Mouse (Mus musculus) embryonic facial prominence, embryonic 14.5 days (tissue): ENCODE measurements around the gene Ube4a. TPM values are rescaled to one million over a fixed set of nuclear protein-coding genes. Genes with fewer than 3 reads are reported as not detected.

Experiments
- ATAC-seq: fragments of 200-750 bp; cut with Nextera tagmentation; 2 replicates; pipeline ENCODE4 v1.8.0; 2017; ENCODE audit warnings: low read depth, moderate number of reproducible peaks, moderate TSS enrichment
- DNase-seq: peaks from one replicate; pipeline ENCODE4 v3.0.0-alpha.2; 2015; ENCODE audit warnings: low spot score
- H3K27ac ChIP-seq: fragments of 300-500 bp; sonication (generic); replicated peaks from 2 replicates; pipeline ENCODE4 v1.5.1; 2014; ENCODE audit warnings: low read depth, mild to moderate bottlenecking, low read length, moderate library complexity
- H3K27me3 ChIP-seq: fragments of 300-500 bp; sonication (generic); replicated peaks from 2 replicates; pipeline ENCODE4 v1.6.1; 2014; ENCODE audit warnings: low read length; ENCODE audit not compliant: control insufficient read depth, insufficient read depth
- H3K36me3 ChIP-seq: fragments of 300-500 bp; sonication (generic); 2 replicates; pipeline ENCODE4 v1.6.1; 2014; ENCODE audit warnings: low read length, mixed read lengths; ENCODE audit not compliant: control insufficient read depth, insufficient read depth
- H3K4me1 ChIP-seq: fragments of 300-500 bp; sonication (generic); 2 replicates; pipeline ENCODE4 v1.6.1; 2014; ENCODE audit warnings: antibody characterized with exemption, low read length; ENCODE audit not compliant: control insufficient read depth, insufficient read depth
- H3K4me2 ChIP-seq: fragments of 300-500 bp; sonication (generic); 2 replicates; pipeline ENCODE4 v1.6.1; 2014; ENCODE audit warnings: low read depth, mild to moderate bottlenecking, low read length, moderate library complexity, mixed read lengths
- H3K4me3 ChIP-seq: fragments of 300-500 bp; sonication (generic); 2 replicates; pipeline ENCODE4 v1.5.1; 2014; ENCODE audit warnings: low read depth, mild to moderate bottlenecking, low read length
- H3K9ac ChIP-seq: fragments of 300-500 bp; sonication (generic); 2 replicates; pipeline ENCODE4 v1.6.1; 2014; ENCODE audit warnings: low read depth, mild to moderate bottlenecking, low read length, moderate library complexity, mixed read lengths
- H3K9me3 ChIP-seq: fragments of 300-500 bp; sonication (generic); 2 replicates; pipeline ENCODE4 v1.6.1; 2016; ENCODE audit warnings: low read length; ENCODE audit not compliant: control insufficient read depth
- WGBS: fragments of 180-500 bp; shearing (Covaris S2); extraction: QIAGEN DNeasy Blood & Tissue Kit; methylation state at CpG from one replicate; pipeline ENCODE4 v1.1.7; 2014; 5-methylcytosine and 5-hydroxymethylcytosine counted together
- polyA plus RNA-seq: library from polyadenylated mRNA; unstranded; fragments of >200 nt; fragmentation: Nextera tagmentation; extraction: Ambion mirVana; gene quantifications from 2 replicates; pipeline ENCODE4 v1.2.1, GENCODE M21; 2014

Gene Ube4a
- polyA plus RNA-seq, 1 experiment from 2014 or later, result 25.5 TPM

- Histone ChIP-seq H3K27ac (no peak overlapping the region), H3K27me3 (no peaks in the 10 kb centered on the region), H3K9ac (no peak overlapping the region), H3K4me2 (0 out of 2 replicates have a peak overlapping the region, but pooled peaks have one; percentile 2), H3K36me3 (no peaks in the 10 kb centered on the region), H3K9me3 (no peaks in the 10 kb centered on the region), H3K4me1 (peaks cover 25% of the 10 kb centered on the region), H3K4me3 (no peak overlapping the region)
- DNase-seq, result no peak
- 79% methylated on average over 7 of the region's 7 CpGs for WGBS
- ATAC-seq, result no peak
These were observed 87.7 kb downstream of the Ube4a start for GRCm38 (mm10) chr9:44877686-44878085.

GRCm38 (mm10) chr9:44875476-44875875, 89.9 kb downstream of the Ube4a start:
- DNase-seq, result no peak
- 64% methylated on average over 7 of the region's 7 CpGs for WGBS
- Histone ChIP-seq H3K27ac (no peak overlapping the region), H3K4me1 (peaks cover 25% of the 10 kb centered on the region), H3K4me2 (no peak overlapping the region), H3K4me3 (no peak overlapping the region), H3K27me3 (no peaks in the 10 kb centered on the region), H3K36me3 (no peaks in the 10 kb centered on the region), H3K9ac (no peak overlapping the region), H3K9me3 (no peaks in the 10 kb centered on the region)
- ATAC-seq, result no peak

- no peak overlapping the region for H3K4me2 ChIP-seq
These were observed 91.2 kb downstream of the Ube4a start for GRCm38 (mm10) chr9:44874198-44874597.

GRCm38 (mm10) chr9:44873665-44874064, 91.7 kb downstream of the Ube4a start:
- Histone ChIP-seq H3K27ac (no peak overlapping the region), H3K4me2 (no peak overlapping the region), H3K36me3 (no peaks in the 10 kb centered on the region), H3K27me3 (no peaks in the 10 kb centered on the region), H3K4me1 (peaks cover 20% of the 10 kb centered on the region), H3K9me3 (no peaks in the 10 kb centered on the region), H3K4me3 (no peak overlapping the region), H3K9ac (no peak overlapping the region)
- DNase-seq (no peak), ATAC-seq (no peak)
- 41% methylated on average over 5 of the region's 5 CpGs for WGBS

More at GRCm38 (mm10) chr9:44874198-44874597, 91.2 kb downstream of the Ube4a start:
- Histone ChIP-seq H3K27ac (no peak overlapping the region), H3K27me3 (no peaks in the 10 kb centered on the region), H3K4me3 (no peak overlapping the region), H3K9me3 (no peaks in the 10 kb centered on the region), H3K36me3 (no peaks in the 10 kb centered on the region), H3K9ac (no peak overlapping the region), H3K4me1 (peaks cover 25% of the 10 kb centered on the region)
- DNase-seq (no peak), ATAC-seq (no peak)

Other genes with a start within 250 kb of the Ube4a start
- gene Phldb1, start 230.4 kb downstream of the Ube4a start, polyA plus RNA-seq, result 40.3 and 40.9 TPM in 2 replicates
- gene Arcn1, start 197.8 kb downstream of the Ube4a start, polyA plus RNA-seq, result 220 and 226 TPM in 2 replicates
- gene Ift46, start 197.7 kb downstream of the Ube4a start, polyA plus RNA-seq, result 101 and 121 TPM in 2 replicates
- 2.0 and 2.3 TPM in 2 replicates for gene Tmem25, start 166.3 kb downstream of the Ube4a start, polyA plus RNA-seq
- not detected in 2 replicates for gene Ttc36, start 162.5 kb downstream of the Ube4a start, polyA plus RNA-seq
- gene Kmt2a, start 84.3 kb downstream of the Ube4a start, polyA plus RNA-seq, result 12.0 and 12.3 TPM in 2 replicates
- gene Atp5l, start 44.9 kb downstream of the Ube4a start, polyA plus RNA-seq, result 681 and 870 TPM in 2 replicates
- 0.47 and 0.67 TPM in 2 replicates for gene Cd3g, start 14.8 kb upstream of the Ube4a start, polyA plus RNA-seq
- not detected in 2 replicates for gene Cd3d, start 16.2 kb upstream of the Ube4a start, polyA plus RNA-seq
- gene Cd3e, start 44.0 kb upstream of the Ube4a start, polyA plus RNA-seq, result 0.10 and 0.25 TPM in 2 replicates
- gene Mpzl2, start 74.2 kb upstream of the Ube4a start, polyA plus RNA-seq, result 11.6 and 13.3 TPM in 2 replicates
- 4.0 TPM in 2 replicates for gene Mpzl3, start 89.6 kb upstream of the Ube4a start, polyA plus RNA-seq
- 0.21 and 0.50 TPM in 2 replicates for gene Jaml, start 113.6 kb upstream of the Ube4a start, polyA plus RNA-seq
- gene Scn2b, start 152.2 kb upstream of the Ube4a start, polyA plus RNA-seq, result 2.4 TPM in 2 replicates
- 0.13 and 0.19 TPM in 2 replicates for gene Scn4b, start 172.8 kb upstream of the Ube4a start, polyA plus RNA-seq
- gene BC049352, start 216.4 kb upstream of the Ube4a start, polyA plus RNA-seq, result 0.81 and 1.0 TPM in 2 replicates
- 4.3 and 5.2 TPM in 2 replicates for gene Tmprss4, start 238.5 kb upstream of the Ube4a start, polyA plus RNA-seq